Mouse (Mus musculus): ENCODE results near the gene Ola1.

Gene Ola1

DNA sequence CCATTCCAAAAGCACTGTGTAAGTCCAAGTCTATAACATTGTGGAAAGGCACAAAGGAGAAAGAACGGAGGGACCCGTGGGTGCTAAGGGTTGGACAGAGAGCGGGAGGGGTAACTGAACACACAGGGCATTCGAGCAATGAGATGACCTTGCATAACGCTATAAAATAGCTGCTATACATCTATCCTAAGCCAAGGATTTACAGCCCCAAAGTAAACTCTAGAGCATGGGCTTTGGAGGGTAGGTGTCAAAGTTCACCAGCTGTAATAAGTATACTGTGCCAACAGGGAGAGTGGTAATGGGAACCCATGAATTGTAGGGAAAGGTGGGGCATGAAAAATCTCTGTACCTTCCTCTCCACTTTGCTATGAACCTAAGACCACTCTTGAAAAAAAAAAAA lies at the start of gene Ola1:
TSS of gene Ola1 (minus strand) at position 12 of the 400 bp plus-strand sequence.
- no peak for DNase-seq (ENCODE audit: low spot score)

DNA sequence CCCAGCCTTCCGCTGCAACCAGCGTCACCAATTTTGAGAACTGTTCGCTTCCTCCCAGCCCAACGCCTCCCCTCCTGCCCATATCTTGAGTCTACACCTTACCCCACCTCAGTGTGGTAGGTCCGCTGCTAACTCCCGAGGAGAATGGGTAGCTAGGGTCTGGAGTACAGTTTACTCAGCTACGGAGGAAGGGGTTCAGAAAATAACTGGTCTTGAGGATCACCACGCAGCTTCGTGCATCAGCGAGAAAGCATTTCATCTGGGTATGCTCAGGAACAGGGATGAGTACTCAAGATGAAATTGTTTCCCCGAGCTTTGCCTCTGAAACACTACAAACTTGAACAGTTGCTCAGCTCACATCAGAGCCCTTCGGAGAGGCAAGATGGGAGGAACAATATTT lies 49.6 kb upstream of the Ola1 start:
- no peak for DNase-seq (ENCODE audit: low spot score)

DNA sequence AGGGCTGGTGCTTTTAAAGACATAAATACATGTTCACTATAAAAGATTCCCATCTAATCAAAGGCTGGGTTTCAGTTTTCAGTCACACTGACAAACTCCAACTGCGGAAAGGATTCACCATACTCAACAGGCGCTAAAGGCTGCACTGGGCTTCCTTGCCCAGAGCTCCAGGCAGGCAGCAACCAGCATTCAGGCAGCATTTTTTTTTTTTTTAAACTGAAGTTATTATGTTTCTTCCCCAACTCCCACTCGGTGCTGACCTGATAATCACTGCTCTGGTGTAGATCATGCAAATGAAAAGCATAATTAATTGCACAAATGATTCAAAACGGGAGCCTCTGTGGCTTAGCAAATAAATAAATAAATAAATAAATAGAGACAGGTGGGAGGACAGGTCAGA lies 49.1 kb upstream of the Ola1 start:
- no peak for DNase-seq (ENCODE audit: low spot score)

DNA sequence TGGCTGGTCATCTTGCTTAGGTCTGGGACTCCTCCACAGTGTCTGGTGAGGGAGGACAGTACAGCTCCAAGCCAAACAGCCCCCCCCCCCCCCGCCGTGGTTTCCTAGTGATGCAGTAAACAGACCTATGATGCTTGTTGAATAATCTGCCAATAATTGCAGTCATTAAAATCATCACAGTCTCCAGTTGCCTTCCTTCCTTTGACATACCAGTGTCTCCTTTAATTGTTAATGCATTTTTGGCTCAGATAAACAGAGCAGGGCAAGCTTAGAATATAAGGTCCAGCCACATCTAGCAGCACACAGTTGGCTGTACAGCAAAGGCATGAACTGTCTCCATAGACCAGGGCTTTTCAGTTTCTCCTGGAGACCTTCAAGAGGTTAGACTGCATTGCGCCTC lies 48.5 kb upstream of the Ola1 start:
- no peak for DNase-seq (ENCODE audit: low spot score)

DNA sequence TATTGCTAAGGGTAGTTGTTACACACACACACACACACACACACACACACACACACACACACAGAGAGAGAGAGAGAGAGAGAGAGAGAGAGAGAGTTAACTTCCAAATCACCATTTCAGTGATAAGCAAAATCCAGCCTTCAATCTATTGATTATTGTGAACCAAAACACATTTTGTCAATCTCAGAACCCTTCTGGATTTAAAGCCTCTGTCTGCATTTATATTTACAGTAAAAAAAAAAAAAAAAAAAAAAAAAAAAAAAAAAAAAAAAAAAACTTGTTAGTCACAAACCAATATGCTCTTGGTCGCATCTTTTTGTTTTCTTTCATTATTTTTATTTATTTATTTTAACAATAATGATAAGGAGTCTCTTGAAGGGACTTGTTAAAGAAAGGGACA lies 47.9 kb upstream of the Ola1 start:
- DNase-seq (ENCODE audit: low spot score), result no peak

DNA sequence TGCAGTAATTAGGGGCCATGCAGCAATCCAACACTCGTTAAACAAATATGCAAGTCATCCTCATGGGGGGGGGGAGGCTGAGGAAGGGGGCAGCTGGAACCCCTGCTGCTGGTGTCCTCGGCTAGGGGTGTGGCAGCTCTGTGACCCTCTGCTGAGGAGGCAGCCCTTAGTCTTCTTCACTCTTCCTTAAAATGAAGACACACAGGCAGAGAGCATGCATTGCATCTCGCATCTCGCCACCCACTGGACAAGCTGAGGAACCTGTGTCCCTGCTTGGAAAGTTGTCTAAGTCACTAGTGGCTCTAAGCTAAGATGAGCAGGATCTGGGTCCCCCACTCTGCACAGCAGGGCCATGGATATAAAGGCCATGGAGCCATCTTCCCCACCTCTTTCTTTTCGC lies 47.3 kb upstream of the Ola1 start:
- no peak for DNase-seq (ENCODE audit: low spot score)

DNA sequence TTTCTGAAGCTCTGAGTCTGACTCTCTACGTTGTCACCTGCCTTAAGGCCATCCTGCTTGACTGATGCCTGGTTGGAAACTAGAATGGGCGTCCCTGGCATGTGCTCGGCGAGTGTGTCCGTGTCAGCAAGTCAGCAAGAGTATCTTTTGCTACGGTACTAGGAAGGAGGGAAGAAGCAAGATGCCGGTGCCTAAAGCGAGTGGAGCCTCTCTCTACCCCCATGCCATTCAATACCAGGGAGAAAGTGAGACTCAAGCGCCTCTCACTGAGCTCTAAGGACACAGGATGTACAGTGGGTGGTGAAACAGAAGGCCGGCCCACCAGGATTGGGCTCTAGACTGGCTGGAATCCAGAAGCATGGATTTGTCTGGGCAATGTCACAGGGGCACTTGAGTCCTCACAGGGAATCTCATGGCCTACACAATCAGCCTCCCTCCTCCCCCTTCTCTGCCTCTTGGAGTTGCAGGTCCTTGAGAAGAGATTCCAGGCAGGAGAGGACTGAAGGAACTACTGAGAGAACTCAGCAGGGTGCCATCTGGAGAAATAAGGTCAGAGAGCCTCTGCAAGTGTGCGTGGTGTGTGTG lies 46.0 kb upstream of the Ola1 start:
- DNase-seq (ENCODE audit: low spot score), result no peak

DNA sequence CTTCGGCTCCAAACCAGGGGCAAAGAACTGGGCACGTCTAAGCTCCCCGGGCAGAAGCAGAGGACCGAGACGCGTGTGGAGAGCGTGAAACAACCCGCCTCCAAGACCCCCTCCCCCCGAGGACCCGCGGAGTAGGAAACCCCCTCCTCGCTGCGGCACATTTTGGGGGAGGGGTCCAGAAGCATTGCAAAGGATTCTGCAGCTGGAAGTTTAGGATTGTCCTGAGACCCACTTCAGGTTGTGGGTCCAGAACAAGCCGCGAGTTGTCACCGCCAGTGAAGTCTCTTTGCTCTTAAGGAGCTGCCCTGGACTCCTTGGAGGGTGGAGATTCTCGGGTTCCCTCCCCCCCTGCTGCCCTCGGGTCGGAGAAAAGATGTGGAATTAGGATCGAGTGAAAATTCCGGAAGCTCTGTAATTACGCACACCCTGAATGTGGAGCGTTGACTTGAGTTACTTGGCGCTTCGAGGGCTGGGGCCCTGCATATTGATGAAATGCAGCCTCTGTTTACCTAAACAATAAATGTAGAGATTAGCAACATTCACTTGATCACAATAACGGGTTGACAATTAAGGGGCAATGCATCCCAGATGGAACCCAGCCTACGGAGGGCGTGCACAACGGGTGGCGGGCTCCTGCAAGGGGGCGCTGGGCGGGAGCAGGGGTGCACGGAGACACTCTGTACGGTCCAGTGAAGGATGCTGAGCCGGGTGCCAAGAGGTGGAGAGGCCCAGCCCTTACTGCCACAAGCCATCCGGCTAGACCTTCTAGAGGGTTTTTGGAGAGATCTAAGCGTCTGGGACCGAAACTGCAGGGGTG lies 45.3 kb upstream of the Ola1 start:
- DNase-seq (ENCODE audit: low spot score), result no peak

DNA sequence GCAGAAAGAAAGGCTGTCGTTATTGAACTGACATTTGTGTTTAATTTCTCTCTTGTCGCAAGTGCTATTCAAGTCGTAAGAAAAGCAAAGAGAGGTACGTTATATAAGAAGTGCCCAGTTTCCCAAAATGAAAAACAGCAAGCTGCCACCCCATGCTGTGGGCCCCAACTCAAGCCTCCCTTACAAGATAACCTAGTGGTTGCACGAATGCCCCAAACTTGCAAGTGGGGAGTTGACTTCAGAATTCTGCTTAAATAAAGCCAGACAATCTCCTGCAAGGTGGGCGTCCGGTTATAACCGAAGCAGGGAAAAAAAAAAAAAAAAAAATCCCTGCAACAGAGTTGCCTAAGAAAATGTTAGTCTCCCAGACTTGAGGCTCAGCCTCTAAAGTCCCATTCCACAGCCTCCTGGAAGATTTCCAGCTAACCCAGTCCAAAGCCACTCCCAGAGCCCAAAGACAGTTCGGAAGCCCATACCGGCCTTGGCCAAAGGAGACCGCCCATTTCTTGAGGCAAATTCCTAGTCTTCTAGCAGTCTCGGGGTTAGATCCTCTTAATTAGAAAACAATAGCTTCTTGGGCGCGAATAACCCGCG lies 44.5 kb upstream of the Ola1 start:
- no peak for DNase-seq (ENCODE audit: low spot score)

DNA sequence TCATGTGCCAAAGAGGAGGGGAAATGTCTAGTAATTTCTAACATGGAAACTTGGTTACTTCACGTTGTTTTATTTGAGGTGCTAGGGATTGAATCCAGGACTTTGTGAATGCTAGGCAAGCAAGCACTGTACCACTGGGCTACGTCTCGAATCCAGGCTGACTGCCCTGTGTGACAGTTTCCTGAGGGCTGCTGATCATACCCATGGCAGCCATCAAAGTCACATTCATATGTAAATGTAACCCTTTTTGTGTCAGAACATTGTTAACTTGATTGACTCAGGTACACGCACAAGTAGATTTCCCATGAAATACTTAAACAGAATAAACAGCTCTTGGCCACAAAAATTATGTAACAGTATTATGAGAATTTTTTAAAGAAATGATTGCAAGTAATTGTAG lies 30.0 kb upstream of the Ola1 start:
- DNase-seq (ENCODE audit: low spot score), result no peak

DNA sequence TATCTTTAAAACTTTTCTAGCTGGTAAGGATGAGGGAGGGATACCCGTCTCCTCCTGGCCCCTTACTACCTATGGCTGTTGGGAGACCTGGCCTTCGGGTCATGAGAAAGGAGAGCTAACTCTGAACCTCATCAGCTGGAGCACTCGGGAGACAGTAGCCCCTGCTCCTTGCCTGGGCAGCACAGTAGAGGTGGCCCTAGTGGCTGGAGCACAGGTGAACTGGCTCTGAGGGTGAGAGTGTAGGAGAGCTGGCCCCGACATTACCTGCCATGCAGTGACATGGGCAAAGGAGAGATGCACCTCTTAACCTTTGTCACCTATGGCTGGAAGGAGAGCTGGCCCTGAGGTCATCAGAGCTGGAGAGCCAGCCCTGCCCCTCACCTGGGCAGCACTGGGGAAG lies 22.6 kb upstream of the Ola1 start:
- no peak for DNase-seq (ENCODE audit: low spot score)

DNA sequence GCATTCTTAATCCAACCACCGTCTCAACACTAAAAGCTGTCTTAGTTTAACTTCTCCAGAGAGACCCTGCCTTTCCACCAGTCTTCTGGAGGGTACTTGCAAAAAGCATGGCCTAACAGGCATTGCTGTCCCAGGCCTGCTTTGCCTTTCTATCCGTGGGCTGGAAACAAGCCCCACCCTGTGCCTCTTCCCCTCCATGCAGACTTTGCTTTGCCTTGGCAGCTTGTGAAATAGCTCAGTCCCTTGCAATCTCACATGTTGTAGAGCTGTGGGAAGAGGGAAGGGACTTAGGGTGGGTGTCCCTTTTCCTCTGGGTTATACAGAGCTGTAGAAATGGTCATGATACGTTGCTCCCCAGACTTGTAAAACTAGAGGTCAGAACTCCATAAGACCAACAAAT lies 12.4 kb upstream of the Ola1 start:
- no peak for DNase-seq (ENCODE audit: low spot score)

DNA sequence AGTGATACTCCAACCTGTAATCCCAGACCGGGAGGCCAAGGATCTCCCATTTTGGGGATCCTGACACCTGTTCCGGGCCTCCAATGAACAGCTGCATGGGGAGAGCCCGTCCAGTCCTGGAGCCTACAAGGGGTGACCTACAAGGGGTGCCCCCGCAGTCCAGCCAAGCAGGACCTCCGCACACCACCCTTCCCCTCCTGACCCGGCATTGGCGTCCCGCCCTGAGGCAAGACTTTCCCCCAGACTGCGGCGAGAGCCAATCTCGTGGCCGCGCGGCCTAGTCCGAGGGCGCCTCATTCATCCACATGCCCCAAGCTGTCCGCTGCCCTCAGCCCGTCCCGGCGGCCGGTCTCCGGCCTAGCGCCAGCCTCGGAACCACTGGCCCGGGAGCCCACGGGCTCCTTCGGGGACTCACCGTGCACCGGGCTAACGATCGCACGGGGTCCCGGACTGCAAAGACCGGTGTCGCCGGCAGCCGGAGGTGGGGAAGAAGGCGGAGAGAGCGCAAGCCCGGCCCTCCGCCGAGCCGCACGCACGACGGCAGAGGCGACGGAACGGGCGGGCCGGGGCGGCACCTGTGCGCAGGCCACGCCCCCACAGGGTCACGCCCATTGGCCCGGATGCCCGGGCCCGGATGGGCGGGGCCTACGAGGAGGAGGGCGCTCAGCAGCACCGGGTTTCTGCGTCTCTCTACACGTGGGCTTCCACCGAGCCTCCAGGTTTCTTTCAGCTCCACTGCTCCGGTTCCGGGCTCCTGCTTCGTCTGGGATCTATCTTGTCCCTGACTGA lies 4.7 kb downstream of the Ola1 start:
- DNase-seq (ENCODE audit: low spot score), result peak; percentile 96

DNA sequence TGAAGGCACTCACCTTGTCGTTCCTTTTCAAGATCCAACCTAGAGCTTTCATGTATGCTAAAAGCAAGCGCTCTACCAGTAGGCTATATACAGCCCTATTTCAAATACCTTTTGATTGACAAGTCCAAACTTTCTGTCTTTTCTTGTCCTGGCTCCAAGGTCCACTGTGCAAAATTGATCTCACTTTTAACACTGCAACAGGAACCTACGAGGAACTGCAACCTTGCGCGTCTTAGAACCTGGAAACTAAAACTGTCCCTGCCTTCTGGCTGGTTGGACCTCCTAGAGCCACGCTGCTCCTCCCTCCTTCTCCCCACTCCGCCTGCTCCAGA lies 5.2 kb downstream of the Ola1 start:
- DNase-seq (ENCODE audit: low spot score), result no peak

DNA sequence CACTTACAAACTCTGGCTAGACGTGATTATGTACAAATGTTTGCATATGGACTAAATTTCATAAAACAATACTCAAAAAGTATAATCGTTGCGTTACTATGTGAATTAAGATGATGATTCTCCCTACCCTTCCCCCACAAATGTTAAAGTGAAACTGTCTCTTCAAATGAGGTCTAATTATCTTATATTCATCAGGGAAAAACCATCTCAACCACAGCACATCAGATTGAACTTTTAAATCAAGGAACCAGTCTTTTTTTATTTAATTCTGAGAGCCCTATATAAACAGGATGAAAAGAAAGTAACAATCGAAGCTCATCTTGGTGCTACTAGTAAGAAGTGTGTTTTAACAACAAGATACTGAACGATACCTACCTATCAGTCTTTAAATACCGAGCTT lies 14.4 kb downstream of the Ola1 start:
- no peak for DNase-seq (ENCODE audit: low spot score)

DNA sequence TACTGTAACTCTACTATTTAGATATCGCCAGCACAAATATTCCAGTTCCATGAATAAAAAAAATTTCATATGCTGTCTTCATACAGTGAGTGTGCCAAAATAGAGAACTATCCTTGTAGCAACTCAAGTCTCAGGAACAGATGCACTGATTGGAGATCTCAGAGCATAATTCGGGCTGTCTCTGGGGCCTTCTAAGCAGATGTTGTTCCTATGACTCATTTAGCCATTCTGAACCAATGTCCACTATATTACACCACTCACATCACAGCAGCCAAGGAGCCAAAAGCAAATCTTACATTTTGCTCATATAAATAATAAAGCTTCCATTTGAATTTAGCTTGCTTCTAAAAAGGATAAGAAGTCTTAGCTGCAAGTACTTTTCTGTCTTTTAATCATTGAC lies 30.2 kb downstream of the Ola1 start:
- DNase-seq (ENCODE audit: low spot score), result no peak

DNA sequence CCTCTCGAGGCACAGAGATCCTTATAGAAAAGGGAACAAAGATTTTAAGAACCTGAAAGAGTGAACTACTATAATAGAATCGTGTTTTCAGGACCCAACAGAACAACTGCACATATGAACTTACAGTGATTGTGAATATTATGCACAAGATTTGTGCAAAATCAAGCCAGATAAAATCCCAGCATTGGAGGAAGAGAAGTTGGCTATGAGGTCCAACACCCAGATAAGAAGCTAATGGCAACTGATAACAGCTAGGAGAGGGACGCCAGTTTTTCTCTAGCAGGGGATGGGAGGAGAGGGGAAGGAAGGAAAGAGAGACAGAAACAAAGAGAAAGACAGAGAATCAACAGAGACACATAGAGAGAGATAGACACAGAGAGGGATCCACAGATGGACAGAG lies 33.5 kb downstream of the Ola1 start:
- DNase-seq (ENCODE audit: low spot score), result no peak

DNA sequence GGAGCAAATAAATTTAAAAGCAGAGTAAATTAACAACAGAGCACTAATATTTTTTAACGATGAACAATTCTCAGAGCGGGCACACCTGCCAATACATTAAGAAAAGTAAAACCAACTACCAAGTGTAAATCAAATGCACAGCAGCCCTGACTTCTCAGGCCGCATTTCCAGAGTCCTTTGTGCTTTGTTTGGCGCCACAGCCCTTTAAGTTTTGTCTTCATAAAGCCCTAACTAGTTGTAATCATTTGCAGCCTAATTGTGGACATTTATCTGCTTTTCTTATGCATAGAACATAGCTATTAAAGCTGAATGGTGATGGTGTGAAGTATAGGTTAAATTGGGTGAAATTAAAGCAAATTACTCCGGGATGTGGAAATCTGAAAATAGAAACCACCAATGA lies 49.2 kb downstream of the Ola1 start:
- no peak for DNase-seq (ENCODE audit: low spot score)

DNA sequence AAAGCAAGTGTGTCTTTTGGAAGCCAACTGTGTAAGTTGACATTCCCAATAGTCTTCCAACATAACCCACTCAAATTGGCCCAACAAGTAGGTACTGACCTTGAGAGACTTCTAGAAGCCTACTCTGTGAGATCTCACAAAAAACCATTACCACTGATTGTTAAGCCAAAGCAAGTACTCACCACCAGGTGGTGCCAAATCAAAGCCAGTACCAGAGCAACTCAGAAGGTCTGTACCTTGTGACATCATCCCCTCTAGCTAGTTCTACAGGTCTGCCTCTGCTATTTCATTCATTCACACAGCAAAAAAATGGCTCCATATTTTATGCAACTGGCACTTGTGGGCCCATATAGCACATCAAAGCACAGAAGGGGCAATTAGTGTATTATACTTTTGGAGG lies 51.6 kb downstream of the Ola1 start:
- DNase-seq (ENCODE audit: low spot score), result peak; percentile 75

DNA sequence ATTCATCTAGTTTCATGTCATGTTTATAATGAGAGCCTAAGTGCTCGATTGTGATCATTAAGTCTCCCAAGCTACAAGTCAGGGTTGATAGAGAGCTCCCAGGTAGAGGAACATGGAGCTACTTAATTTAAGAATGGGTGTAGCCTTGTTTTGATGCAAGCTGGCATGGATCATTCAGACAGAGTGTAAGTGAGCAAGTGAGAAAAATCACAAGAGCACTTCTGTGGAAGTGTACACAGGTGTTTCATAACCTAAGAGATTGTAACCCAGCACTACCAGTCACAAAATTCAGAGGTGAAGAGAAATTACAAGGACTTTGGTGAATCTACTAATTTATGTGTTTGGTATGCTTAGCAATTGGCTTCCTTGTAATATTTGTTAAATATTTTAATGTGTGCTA lies 54.1 kb downstream of the Ola1 start:
- DNase-seq (ENCODE audit: low spot score), result no peak

DNA sequence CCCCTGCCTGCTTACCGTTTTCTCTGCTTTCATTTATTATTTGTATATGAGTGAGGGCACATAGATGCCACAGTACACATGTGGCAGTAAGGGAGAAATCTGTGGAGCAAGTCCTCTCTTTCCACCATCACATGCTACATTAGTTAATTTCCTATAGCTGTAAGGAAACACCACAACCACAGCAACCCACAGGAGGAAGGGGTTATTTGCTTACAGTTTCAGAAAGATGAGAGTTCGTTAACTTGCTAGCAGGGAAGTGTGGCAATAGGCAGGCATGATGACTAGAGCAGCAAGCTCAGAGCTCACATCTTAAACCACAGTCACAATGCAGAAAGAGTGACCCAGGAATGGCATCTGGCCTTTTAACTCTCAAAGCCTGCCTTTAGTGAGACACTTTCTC lies 58.0 kb downstream of the Ola1 start:
- DNase-seq (ENCODE audit: low spot score), result peak; percentile 4

DNA sequence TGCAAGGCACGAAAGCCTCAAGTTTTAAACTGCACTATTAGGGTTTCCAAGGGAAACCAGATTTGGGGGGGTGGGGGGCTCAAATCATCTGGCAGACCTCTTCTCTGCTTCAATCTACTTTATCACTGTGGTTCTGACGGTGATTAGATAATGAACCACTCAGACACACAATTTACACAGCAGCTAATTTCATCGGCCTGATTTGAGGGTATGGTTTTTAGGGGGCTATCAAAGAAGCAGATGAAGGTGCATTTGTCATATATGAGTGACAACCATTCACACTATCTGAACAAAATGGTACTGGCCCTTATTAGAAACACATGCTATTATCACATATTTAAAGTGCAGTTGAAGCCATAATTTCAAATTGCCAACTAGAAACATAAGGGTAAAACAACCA lies 61.5 kb downstream of the Ola1 start:
- no peak for DNase-seq (ENCODE audit: low spot score)

DNA sequence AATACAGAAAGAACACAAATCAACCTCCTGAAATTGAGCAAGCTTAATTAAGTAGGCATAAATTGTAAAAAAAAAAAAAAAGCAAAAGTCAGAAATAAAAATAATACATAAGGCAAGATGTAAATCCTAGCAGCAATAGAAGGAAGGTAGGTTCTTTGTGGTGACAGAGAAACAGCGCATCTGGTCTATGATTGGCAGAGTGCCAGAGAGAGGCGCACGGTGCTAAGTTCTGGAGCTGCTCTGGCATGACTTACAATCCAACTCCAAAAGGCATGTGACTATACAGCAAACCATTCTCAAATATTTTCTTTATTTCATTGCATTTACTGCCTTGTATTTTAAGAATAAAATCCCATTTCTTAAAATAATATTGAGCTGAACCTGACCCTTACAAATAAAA lies 68.2 kb downstream of the Ola1 start:
- DNase-seq (ENCODE audit: low spot score), result no peak

Measured in T-cell, adult 2 months (primary cell).